Mouse (Mus musculus): ENCODE results near the gene Zfp704. TPM values are rescaled to one million over a fixed set of nuclear protein-coding genes. Genes with fewer than 3 reads are reported as not detected.
"Not testable (repeated sequence)": the region's sequence is repeated elsewhere in the genome, so short reads cannot be mapped to it uniquely, and the experiment has no call there.

Zfp704 gene
- total RNA-seq, 2 experiments from 2014 or later, result 28.4 to 31.7 TPM

DNA sequence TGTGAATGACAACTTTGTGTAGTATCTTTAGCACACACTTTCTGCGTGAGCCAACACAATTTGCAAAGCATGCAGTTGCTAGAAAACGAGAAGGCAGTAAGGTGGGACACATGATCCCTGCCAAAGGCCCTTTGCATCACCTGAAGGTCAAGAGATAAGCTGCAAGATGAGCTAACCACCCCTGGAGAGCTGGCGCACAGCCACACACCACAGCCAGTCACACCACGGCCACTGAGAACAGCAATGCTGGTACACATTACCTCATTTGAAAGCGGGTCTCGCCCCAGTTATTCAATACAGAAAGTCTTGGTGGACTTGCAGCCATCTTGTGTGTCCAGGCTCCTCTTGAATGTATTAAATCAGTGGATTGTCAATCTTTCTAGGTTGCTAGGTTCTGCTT, 9.3 kb downstream of the Zfp704 start:
- no peak for DNase-seq (ENCODE audit: low spot score in 2 of 2)
- intact Hi-C loops (cut with DNase I), result no loop called here

DNA sequence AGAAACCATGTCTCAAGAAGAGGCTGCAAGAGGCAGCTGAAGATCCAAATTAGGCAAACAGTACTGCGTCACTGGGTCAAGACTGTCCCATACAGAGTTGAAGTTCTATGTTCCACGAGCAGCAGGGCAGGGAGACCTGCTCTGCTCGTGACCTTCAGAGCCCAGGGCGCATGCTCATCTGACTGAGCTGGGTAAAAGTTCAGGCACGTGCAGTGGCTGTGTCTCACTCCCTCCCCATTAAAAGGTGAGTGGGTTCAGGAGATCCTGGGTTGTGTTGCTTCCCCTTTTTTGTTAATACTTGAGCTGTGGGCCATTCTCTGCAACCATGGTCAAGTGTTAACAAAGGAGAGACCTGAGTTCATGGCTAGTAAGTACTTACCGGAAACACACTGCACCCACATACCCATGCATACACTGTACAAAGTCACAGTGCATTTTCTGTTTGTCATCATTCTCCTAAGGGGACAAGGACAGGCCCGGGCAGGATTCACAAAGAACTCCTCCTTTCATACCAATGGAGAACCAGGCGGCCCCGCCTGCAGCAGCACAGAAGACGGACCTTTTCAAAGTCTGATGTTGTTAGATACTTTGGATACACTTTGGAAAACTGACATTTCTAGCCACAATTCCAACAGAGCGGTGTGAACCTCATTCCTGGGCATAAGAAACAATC, 10.0 kb downstream of the Zfp704 start:
- intact Hi-C loops (cut with DNase I), result no loop called here
- DNase-seq (ENCODE audit: low spot score in 2 of 2), result no peak

DNA sequence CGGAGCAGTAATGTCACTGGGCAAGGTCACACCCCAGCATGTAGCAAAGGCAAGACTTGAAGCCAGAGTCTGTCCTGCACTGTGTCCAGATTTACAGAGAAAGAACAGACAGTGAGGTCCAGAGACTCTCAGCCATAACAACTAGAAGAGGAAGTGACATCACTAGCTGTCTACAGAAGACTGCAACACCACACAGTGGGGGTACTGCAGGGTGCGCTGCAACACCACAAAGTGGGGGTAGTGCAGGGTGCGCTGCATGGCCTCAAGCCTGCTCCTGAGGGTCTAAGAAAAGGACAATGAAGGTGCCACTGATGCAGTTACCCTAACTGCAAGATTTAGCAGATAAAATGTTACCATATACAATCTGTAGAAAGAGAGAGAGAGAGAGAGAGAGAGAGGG, 11.8 kb downstream of the Zfp704 start:
- intact Hi-C loops (cut with DNase I), result no loop called here

DNA sequence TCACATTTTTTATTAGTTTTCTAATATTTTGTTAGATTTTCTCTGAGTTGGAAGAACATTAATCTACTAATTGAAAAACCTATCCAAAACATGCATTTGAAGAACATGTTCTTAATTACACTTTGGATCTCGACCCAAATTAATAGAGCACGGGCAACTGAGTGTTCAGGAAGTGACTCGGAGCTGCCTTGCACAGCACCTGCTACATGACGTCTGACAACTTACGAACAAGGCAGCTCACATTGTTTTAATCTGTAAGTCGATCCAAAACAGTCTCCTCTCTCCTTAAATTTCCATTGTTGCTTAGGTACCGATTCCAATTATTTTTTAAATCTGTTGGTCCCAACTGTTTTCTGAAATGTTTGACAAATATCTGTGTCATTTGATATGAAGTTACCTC, 15.4 kb downstream of the Zfp704 start:
- no peak for DNase-seq (ENCODE audit: low spot score in 2 of 2)
- intact Hi-C loops (cut with DNase I), result loop anchor here (5.0 kb wide), 1 partner anchor 192 kb away; no protein-coding TSS in a partner anchor

More for the DNA sequence above, 11.8 kb downstream of the Zfp704 start:
- DNase-seq (ENCODE audit: low spot score in 2 of 2), result no peak

- peak in 1 of 2 experiments; percentile 49 for DNase-seq (ENCODE audit: low spot score in 2 of 2)
- intact Hi-C loops (cut with DNase I), result loop anchor here (5.0 kb wide), 1 partner anchor 192 kb away; no protein-coding TSS in a partner anchor
Measured at GRCm38 (mm10) chr3:9593832-9594231, 16.1 kb downstream of the Zfp704 start.

GRCm38 (mm10) chr3:9591416-9592110, 18.3 kb downstream of the Zfp704 start:
- DNase-seq (ENCODE audit: low spot score in 2 of 2), result no peak

DNA sequence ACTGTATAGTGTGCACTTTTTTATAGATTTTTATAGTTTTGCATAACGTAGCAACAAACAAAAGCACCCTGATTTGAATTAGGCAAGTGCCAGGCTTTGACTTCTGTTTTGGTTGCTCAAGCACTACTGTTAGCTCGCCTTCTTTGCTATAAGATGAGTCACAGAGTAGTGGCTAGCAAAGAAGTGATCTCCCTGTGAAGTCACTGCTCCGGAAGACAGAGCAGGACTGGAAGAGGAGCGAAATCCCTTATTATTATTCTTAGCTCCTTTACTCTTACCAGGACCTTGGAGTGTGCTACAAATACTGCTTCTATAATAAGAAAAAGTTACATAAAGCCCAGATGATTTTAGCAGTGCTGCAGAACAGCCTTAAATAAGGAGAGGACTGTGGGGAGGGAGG, 21.2 kb downstream of the Zfp704 start:
- intact Hi-C loops (cut with DNase I), result no loop called here
- no peak for DNase-seq (ENCODE audit: low spot score in 2 of 2)

More at GRCm38 (mm10) chr3:9591416-9592110, 18.3 kb downstream of the Zfp704 start:
- intact Hi-C loops (cut with DNase I), result loop anchor here (5.0 kb wide), 1 partner anchor 189 kb away; no protein-coding TSS in a partner anchor

- intact Hi-C loops (cut with DNase I), result no loop called here
Measured at GRCm38 (mm10) chr3:9587304-9587703, 22.6 kb downstream of the Zfp704 start.

DNA sequence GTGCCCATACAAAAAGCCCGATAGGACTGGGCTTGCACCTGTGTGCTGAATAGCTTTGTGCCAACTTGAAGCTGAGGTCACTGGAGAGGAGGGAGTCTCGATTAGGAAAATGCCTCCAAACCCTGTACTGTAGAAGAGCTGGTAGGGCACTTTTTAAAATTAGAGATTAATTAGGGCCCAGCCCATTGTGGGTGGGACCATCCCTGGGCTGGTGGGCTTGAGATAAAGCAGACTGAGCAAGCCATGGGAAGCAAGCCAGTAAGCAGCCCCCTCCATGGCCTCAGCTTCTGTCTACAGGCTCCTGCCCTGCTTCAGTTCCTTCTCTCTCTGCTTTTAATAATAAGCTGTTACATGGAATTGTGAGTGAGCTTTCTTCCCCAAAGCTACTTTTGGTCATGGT, 26.4 kb downstream of the Zfp704 start:
- intact Hi-C loops (cut with DNase I), result no loop called here
- no peak for DNase-seq (ENCODE audit: low spot score in 2 of 2)

More at GRCm38 (mm10) chr3:9587304-9587703, 22.6 kb downstream of the Zfp704 start:
- DNase-seq (ENCODE audit: low spot score in 2 of 2), result no peak

- intact Hi-C loops (cut with DNase I), result no loop called here
- no peak for DNase-seq (ENCODE audit: low spot score in 2 of 2)
Measured at GRCm38 (mm10) chr3:9580952-9581798, 28.7 kb downstream of the Zfp704 start.

DNA sequence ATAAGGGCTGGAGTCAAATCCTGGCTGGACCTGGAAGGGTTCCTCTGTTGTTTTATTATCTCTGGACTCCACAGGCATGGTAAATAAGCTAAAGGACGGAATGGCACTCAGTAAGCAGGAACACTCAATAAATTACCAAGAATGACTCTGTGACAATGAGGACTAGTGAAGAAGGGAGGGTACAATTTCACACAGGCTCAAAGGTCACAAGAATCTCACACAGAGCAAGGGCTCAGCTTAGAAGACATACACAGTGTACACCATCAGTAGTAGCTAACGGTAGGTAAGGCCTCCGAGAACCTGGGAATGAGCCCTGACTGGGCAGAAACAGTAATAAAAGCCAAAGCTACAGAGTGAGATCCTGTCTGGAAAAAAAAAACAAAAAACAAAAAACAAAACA, 29.8 kb downstream of the Zfp704 start:
- no peak for DNase-seq (ENCODE audit: low spot score in 2 of 2)
- intact Hi-C loops (cut with DNase I), result no loop called here

DNA sequence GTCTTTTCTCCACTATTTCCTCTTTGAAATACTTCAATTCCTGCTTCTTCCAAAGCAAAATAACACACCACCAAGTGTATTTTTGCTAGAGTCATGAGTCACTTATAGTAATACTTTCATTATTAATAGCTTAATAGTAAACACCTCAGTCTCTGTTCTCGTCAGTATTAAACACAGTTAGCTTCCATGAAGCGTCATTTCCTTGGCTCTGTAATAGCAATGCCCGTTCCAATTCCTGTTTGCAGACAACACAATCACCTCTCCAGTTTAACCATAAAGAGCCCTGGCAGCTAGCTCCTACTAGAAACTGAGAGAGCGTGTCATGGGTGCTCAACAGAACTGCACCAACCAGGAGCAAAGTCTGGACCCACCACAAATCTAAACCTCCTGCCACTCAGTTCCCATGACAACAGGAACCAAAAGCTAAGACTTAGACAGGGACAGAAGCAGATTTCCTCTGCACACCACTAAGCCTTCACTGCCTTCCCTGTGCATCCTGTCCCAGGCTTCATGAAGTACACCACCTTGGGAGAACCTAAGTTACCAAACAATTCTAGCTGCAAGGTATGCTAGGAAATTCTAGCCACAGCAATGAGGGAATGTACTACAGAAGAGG, 30.7 kb downstream of the Zfp704 start:
- intact Hi-C loops (cut with DNase I), result no loop called here
- DNase-seq (ENCODE audit: low spot score in 2 of 2), result no peak

DNA sequence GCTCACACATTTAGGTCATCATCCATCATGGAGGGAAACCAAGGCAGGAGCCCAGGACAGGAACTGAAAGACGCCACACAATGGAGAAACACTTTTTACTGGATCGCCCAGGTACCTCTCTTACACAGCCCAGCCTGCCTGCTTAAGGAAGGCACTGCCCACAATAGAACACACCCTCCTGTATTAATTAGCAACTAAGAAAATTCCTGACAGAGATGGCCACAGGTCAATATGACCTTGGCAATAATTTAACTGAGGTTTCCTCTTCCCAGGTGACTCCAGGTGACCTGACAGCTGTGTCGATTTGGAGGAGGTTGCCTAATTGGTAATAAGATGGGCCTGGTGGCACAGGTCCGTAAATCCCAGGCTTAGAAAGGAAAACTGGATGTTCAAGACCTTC, 33.0 kb downstream of the Zfp704 start:
- intact Hi-C loops (cut with DNase I), result no loop called here

GRCm38 (mm10) chr3:9574305-9574704, 35.6 kb downstream of the Zfp704 start:
- intact Hi-C loops (cut with DNase I), result no loop called here
- no peak for DNase-seq (ENCODE audit: low spot score in 2 of 2)

More for the DNA sequence above, 33.0 kb downstream of the Zfp704 start:
- DNase-seq (ENCODE audit: low spot score in 2 of 2), result no peak

DNA sequence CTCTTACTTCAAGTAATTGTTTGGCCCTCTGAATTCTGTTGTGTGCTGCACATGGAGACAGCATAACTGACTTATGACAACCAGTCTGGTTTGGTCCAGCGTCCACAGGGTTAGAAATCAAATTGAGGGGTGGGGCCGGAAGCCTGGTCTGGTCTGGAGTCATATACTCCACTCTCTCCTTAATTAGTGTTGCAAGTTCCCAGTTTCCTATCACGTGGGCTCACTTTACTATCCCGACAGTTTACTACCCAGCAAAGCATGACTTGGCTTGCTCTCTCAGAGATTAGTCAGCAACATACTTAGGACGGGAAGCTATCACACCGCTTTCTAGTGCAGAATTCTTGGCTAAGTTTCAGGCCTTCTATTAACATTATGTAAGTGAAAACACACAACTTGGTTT, 36.3 kb downstream of the Zfp704 start:
- intact Hi-C loops (cut with DNase I), result no loop called here
- peak; percentile 16 to 61 for DNase-seq (ENCODE audit: low spot score in 2 of 2)

DNA sequence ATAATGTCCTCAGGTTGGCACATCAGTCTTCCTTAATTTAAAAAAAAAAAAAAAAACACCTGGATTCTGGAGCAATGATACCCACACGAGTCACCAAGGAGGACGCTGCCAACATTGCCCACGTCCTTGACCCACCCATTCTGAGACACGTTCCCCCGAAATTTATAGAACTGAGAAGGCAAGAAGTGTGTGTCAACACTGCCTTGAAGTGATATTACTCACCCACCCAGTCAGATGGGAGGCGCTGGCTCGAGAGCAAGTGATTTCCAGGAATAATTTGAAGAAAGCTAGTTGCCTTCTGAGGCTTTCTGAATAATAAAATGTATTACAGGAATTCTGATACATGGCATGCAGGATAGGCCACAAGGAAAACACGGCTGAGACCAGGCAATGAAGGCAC, 37.6 kb downstream of the Zfp704 start:
- DNase-seq (ENCODE audit: low spot score in 2 of 2), result peak in 1 of 2 experiments; percentile 58
- intact Hi-C loops (cut with DNase I), result no loop called here

- no peak for DNase-seq (ENCODE audit: low spot score in 2 of 2)
- intact Hi-C loops (cut with DNase I), result no loop called here
Measured at GRCm38 (mm10) chr3:9570782-9571181, 39.1 kb downstream of the Zfp704 start.

- DNase-seq (ENCODE audit: low spot score in 2 of 2); intact Hi-C loops (cut with DNase I): not testable (repeated sequence)
Measured at GRCm38 (mm10) chr3:9569706-9570105, 40.2 kb downstream of the Zfp704 start.

GRCm38 (mm10) chr3:9568565-9569228, 41.2 kb downstream of the Zfp704 start:
- DNase-seq (ENCODE audit: low spot score in 2 of 2), result no peak
- intact Hi-C loops (cut with DNase I), result no loop called here

All from left cerebral cortex, postnatal 25 days (tissue).